Mouse (Mus musculus): ENCODE results near the gene Efna2. TPM values are rescaled to one million over a fixed set of nuclear protein-coding genes. Genes with fewer than 3 reads are reported as not detected.

Efna2 gene
- polyA plus RNA-seq, 1 experiment from 2014 or later, result 51.3 TPM

DNA sequence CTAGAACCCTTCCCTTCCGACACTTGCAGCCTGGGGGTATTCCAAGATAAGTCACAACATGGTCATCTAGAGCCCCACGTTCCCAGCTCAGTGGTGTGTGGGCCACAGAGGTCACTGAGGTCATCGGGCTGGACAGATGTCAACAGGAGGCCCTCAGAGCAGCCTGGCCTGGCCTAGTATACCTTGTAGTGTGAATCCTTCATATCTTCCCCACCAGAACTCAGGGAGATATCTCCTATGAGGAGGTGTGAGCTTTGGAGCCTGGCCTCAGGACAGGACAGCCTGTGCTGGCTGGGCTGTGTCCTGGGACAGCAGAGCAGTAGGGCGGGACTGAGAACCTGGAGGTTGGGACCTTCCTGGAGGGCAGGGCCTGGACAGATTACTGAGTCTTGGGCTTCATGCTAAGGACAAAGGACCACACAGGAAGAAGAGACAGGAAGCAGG, 32.7 kb upstream of the Efna2 start:
- Histone ChIP-seq H3K4me2 (ENCODE audit: low read depth, severe bottlenecking) (no peak overlapping the region; the same call in 1 of the 2 replicates), H3K9ac (ENCODE audit: low read length) (no peak overlapping the region), H3K27me3 (ENCODE audit: control insufficient read depth, insufficient read depth, low read length) (no peaks in the 10 kb centered on the region), H3K4me3 (ENCODE audit: low read depth, low read length) (0 out of 2 replicates have a peak overlapping the region, but pooled peaks have one; percentile 3), H3K4me1 (ENCODE audit: control insufficient read depth, insufficient read depth, low read length) (peaks cover 14% of the 10 kb centered on the region; the same call in 1 of the 2 replicates), H3K27ac (replicated peaks; ENCODE audit: low read depth, low read length) (no peak overlapping the region; the same call in 1 of the 2 replicates), H3K36me3 (ENCODE audit: control insufficient read depth, insufficient read depth, low read length) (peaks cover 21% of the 10 kb centered on the region), H3K9me3 (ENCODE audit: control insufficient read depth, low read length) (no peaks in the 10 kb centered on the region)
- 71% methylated on average over 4 of the region's 4 CpGs for WGBS
- DNase-seq (ENCODE audit: low spot score) (no peak), ATAC-seq (ENCODE audit: insufficient number of reproducible peaks, low FRiP score, low TSS enrichment, low read depth) (no peak)

DNA sequence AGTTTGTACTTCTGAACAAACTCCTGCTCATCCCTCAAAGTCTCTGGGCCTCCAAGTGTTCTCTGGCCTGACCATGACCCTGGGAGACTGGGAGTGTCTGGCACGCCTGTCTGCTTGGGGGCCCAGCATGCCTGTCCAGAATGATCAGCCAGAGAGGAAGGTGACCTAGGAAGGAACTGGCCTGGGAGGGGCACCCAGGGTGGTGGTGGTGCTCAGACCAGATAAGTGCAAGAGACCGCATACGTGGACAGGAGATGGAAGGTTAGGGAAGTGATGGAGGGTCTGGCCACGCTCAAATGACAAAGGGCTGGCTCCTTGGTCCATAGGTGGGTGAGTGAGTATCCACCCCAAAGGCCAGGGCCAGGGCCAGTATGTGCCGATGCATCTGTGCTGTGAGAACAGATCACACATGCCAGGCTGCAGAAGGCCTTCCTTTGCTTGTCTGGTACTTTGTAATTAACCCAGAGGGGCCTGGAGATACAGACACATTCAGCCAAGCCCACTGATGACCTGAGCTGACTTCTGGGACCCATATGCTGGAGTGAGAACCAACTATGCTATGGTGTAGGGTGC, 32.0 kb upstream of the Efna2 start:
- WGBS, result 77% methylated on average over 5 of the region's 5 CpGs

DNA sequence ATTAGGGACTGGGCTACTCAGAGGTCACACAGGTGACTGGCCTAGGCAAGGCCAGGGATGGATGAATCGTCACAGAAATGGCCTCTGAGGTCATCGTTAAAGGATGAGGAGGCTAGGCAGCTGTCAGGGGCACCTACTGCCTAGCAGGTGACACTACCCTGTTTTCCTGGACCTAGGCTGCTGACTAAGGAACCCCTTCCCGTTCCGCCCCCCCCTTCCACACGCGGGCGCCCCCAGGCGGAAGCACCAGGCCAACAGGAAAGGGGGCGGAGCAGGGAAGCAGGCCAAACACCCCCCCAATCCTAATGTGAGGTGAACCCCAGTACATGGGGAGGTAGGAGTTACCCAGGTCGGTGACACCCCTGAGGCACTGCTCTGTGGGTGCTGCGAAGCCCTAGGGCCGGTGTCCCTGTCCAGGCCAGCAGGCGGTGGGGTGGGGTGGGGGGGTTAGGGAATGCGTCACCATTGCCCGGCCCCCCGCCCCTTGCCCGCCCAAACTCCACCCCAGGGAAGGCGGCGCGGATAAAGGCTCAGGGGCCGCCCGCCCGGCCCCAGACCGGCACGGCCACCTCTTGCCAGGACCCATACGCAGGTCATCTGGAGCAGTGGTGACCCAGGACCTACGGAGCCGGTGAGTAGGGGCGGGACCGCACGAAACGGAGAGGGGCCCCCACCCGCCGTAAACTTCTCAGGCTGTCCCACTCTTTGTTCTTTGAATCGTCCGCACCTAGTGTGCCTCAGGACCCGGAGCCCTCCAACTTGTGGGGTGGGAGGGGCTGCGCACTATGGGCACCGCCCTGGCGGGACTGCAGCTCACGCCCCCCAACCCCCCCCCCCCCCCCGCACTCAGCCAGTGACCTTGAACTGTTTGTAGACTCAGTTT, 31.3 kb upstream of the Efna2 start, which contains the start of gene Midn:
Midn (plus strand) TSS at position 554 of the 883 bp plus-strand sequence.
- H3K9me3 ChIP-seq (ENCODE audit: control insufficient read depth, low read length), result no peaks in the 10 kb centered on the region
- peak within 1 kb of the TSS; percentile 95 for H3K9ac ChIP-seq (ENCODE audit: low read length)
- H3K4me1 ChIP-seq (ENCODE audit: control insufficient read depth, insufficient read depth, low read length), result peaks cover 23% of the 10 kb centered on the region
- H3K27me3 ChIP-seq (ENCODE audit: control insufficient read depth, insufficient read depth, low read length), result no peaks in the 10 kb centered on the region
- peaks cover 29% of the 10 kb centered on the region for H3K36me3 ChIP-seq (ENCODE audit: control insufficient read depth, insufficient read depth, low read length)
- H3K4me3 ChIP-seq (ENCODE audit: low read depth, low read length), result peak within 1 kb of the TSS; percentile 99
- WGBS, result 1% methylated on average over 32 of the region's 42 CpGs
- DNase-seq (ENCODE audit: low spot score) (peak; percentile 82), ATAC-seq (ENCODE audit: insufficient number of reproducible peaks, low FRiP score, low TSS enrichment, low read depth) (peak; percentile 48)
- H3K27ac ChIP-seq (replicated peaks; ENCODE audit: low read depth, low read length), result peak within 1 kb of the TSS; percentile 99
- H3K4me2 ChIP-seq (ENCODE audit: low read depth, severe bottlenecking), result peak within 1 kb of the TSS; percentile 59

More for the DNA sequence above, 32.0 kb upstream of the Efna2 start:
- H3K4me3 ChIP-seq (ENCODE audit: low read depth, low read length), result peak overlapping the region; percentile 99; the same call in 1 of the 2 replicates
- H3K9me3 ChIP-seq (ENCODE audit: control insufficient read depth, low read length), result no peaks in the 10 kb centered on the region
- peak overlapping the region; percentile 59; the same call in 1 of the 2 replicates for H3K4me2 ChIP-seq (ENCODE audit: low read depth, severe bottlenecking)
- H3K9ac ChIP-seq (ENCODE audit: low read length), result no peak overlapping the region
- H3K27ac ChIP-seq (replicated peaks; ENCODE audit: low read depth, low read length), result no peak overlapping the region; the same call in 1 of the 2 replicates
- peaks cover 18% of the 10 kb centered on the region for H3K4me1 ChIP-seq (ENCODE audit: control insufficient read depth, insufficient read depth, low read length)
- H3K36me3 ChIP-seq (ENCODE audit: control insufficient read depth, insufficient read depth, low read length), result peaks cover 22% of the 10 kb centered on the region
- DNase-seq (ENCODE audit: low spot score), result no peak
- no peak for ATAC-seq (ENCODE audit: insufficient number of reproducible peaks, low FRiP score, low TSS enrichment, low read depth)
- H3K27me3 ChIP-seq (ENCODE audit: control insufficient read depth, insufficient read depth, low read length), result no peaks in the 10 kb centered on the region

DNA sequence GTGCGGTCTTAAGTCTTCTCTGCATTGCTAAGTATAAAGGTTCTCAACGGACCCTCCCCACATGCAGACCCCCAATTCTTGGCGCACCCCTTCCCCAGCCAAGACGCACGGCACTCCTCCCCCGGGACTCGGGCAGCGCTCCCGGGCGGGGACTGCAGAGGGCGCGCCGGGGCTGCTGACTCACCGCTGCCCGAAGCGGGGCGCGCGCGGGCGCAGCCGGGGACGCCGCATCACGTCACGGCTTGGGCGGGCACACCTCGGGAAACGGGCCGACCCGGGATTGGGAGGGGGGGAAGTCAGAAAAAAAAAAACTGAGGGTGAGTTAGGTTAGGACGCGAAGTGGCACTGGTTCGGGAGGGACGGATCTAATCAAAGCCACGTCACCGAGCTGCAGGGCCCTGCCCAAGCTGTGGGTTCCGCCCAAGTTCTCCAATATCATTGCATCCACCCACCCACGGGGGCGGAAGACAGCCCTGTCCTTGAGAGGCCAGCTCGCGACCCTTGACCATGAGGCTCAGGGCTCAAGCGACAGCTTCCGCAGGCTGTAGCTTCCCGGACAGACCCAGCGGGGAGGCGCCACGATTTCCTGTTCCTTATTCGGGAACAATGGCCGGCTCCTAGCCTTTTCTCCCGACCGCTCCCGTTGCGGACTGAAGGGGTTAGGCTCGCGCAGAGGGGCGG, 30.5 kb upstream of the Efna2 start:
- Histone ChIP-seq H3K27me3 (ENCODE audit: control insufficient read depth, insufficient read depth, low read length) (no peaks in the 10 kb centered on the region), H3K27ac (replicated peaks; ENCODE audit: low read depth, low read length) (peak overlapping the region; percentile 99), H3K36me3 (ENCODE audit: control insufficient read depth, insufficient read depth, low read length) (peaks cover 37% of the 10 kb centered on the region), H3K4me1 (ENCODE audit: control insufficient read depth, insufficient read depth, low read length) (peaks cover 30% of the 10 kb centered on the region), H3K4me3 (ENCODE audit: low read depth, low read length) (peak overlapping the region; percentile 99), H3K9me3 (ENCODE audit: control insufficient read depth, low read length) (no peaks in the 10 kb centered on the region), H3K9ac (ENCODE audit: low read length) (peak overlapping the region; percentile 95), H3K4me2 (ENCODE audit: low read depth, severe bottlenecking) (peak overlapping the region; percentile 59)
- peak; percentile 19 for ATAC-seq (ENCODE audit: insufficient number of reproducible peaks, low FRiP score, low TSS enrichment, low read depth)
- WGBS, result under 1% methylated on average over 56 of the region's 57 CpGs
- peak; percentile 95 for DNase-seq (ENCODE audit: low spot score)

DNA sequence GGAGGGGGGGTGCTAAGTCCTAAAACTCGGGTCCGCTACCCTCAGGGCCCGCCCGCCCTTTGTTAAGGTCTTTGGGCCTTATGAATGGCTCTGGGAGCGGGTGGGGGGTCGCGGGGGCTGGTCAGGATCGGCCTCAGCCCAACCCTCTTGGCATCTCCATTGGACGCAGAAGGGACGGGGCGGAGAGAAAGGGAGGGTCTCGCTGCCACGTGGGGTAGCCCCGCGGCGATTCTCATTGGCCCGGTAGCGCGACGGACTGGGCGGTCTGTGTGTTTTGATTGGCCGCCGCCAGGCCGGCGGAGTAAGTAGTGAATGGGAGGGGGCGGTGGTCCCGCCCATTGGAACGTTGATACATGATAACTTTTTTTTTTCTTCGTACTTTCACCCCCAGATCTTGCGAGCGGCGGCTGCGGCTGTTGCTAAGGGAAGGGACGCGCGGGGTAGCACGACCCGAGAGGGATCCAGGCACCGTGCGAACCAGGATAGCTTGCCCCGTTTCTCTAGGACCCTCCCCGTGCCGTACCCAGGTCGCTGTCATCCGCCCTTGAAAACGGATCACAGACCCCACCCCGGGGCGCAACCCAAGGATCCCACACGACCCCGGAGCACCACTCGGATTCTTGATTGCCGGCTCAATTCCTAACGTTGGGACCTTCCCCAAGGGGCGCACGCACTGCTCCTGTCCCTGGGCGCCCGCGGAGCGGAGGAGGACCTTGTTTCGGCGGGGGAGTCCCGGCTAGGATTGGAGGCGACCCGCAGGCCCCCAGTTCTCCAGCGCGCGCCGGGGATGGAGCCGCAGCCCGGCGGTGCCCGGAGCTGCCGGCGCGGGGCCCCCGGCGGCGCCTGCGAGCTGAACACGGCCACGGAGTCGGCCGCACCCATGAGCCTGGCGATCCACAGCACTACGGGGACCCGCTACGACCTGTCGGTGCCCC, 29.7 kb upstream of the Efna2 start:
- Histone ChIP-seq H3K27ac (replicated peaks; ENCODE audit: low read depth, low read length) (peak overlapping the region; percentile 99), H3K4me3 (ENCODE audit: low read depth, low read length) (peak overlapping the region; percentile 99), H3K27me3 (ENCODE audit: control insufficient read depth, insufficient read depth, low read length) (no peaks in the 10 kb centered on the region), H3K4me1 (ENCODE audit: control insufficient read depth, insufficient read depth, low read length) (peaks cover 37% of the 10 kb centered on the region), H3K9me3 (ENCODE audit: control insufficient read depth, low read length) (no peaks in the 10 kb centered on the region), H3K36me3 (ENCODE audit: control insufficient read depth, insufficient read depth, low read length) (peaks cover 38% of the 10 kb centered on the region), H3K4me2 (ENCODE audit: low read depth, severe bottlenecking) (peak overlapping the region; percentile 95), H3K9ac (ENCODE audit: low read length) (peak overlapping the region; percentile 100)
- WGBS, result under 1% methylated on average over 81 of the region's 88 CpGs
- ATAC-seq (ENCODE audit: insufficient number of reproducible peaks, low FRiP score, low TSS enrichment, low read depth) (peak; percentile 72), DNase-seq (ENCODE audit: low spot score) (peak; percentile 99)

DNA sequence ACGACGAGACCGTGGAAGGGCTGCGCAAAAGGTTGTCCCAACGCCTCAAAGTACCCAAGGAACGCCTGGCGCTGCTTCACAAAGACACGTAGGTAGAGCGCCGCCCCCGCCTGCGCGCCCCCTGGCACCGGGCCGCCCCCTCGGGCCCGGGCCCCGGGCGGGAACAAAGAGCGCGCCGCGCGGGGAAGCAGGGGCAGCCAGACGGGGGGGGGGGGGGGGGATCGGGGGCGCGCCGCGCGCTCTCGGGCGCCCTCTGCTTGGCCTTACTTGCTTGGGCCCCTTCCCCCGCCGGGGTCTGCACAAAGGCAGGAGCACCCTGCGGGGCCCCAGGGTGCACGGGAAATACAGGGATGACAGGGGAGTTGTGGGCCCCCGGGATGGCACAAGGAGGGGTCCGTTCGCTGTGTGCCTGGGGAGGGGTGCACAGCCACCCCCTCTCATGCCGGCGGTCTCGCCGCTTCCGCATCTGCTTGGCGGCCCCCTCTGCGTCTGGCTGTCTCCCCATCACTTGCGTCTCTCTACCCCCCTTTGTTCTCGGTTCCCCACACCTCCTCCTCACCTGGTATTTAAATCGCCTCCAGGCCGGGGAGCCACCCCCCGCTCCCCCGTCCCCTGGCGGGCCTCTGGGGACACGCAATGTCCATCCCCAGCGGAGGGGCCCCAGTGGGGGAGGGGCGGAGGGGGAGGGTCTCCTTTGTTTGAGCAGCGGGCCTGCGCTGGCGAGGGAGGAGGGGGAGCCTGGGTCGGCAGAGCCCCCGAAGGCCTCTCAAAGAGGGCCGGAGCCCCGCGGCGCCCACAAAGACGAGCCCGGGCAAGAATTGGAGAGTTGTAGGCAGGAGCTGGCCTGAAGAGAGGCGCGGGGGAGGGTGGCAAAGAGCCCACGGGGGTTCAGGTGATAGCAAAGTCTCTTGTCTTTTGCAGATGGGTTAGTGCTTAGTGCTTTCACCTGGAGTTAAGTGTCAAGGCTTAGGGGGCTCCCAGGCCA, 28.8 kb upstream of the Efna2 start:
- peak; percentile 93 for DNase-seq (ENCODE audit: low spot score)
- WGBS, result 1% methylated on average over 49 of the region's 71 CpGs
- peak overlapping the region; percentile 99 for H3K4me3 ChIP-seq (ENCODE audit: low read depth, low read length)
- no peak for ATAC-seq (ENCODE audit: insufficient number of reproducible peaks, low FRiP score, low TSS enrichment, low read depth)
- no peaks in the 10 kb centered on the region for H3K27me3 ChIP-seq (ENCODE audit: control insufficient read depth, insufficient read depth, low read length)
- H3K9ac ChIP-seq (ENCODE audit: low read length), result peak overlapping the region; percentile 100
- peak overlapping the region; percentile 98 for H3K27ac ChIP-seq (replicated peaks; ENCODE audit: low read depth, low read length)
- peaks cover 39% of the 10 kb centered on the region for H3K36me3 ChIP-seq (ENCODE audit: control insufficient read depth, insufficient read depth, low read length)
- no peaks in the 10 kb centered on the region for H3K9me3 ChIP-seq (ENCODE audit: control insufficient read depth, low read length)
- peaks cover 44% of the 10 kb centered on the region for H3K4me1 ChIP-seq (ENCODE audit: control insufficient read depth, insufficient read depth, low read length)
- peak overlapping the region; percentile 95 for H3K4me2 ChIP-seq (ENCODE audit: low read depth, severe bottlenecking)

All from limb, embryonic 11.5 days (tissue).